Mouse (Mus musculus): Measurements from ENCODE around the gene Cdk2ap1. TPM values are rescaled to one million over a fixed set of nuclear protein-coding genes. Genes with fewer than 3 reads are reported as not detected.
"Not testable (repeated sequence)": the region's sequence is repeated elsewhere in the genome, so short reads cannot be mapped to it uniquely, and the experiment has no call there.

Cdk2ap1 gene
- polyA plus RNA-seq, 1 experiment from 2014 or later: 59.5 TPM

- not testable (repeated sequence) for H3K9ac ChIP-seq (ENCODE audit: low read length); H3K9me3 ChIP-seq (ENCODE audit: control insufficient read depth, low read length); DNase-seq (ENCODE audit: low spot score); H3K4me3 ChIP-seq (ENCODE audit: low read depth, low read length); H3K27ac ChIP-seq (ENCODE audit: low read depth); H3K27me3 ChIP-seq (replicated peaks; ENCODE audit: control insufficient read depth, insufficient read depth, low read length); ATAC-seq (replicated peaks; ENCODE audit: low FRiP score, low TSS enrichment, low read depth); H3K4me2 ChIP-seq (ENCODE audit: low read length); H3K4me1 ChIP-seq (replicated peaks; ENCODE audit: control insufficient read depth, insufficient read depth, low read length)
- 66% methylated on average over 6 of the region's 6 CpGs for WGBS
- peaks cover 36% of the 10 kb centered on the region for H3K36me3 ChIP-seq (ENCODE audit: control insufficient read depth, insufficient read depth, low read length)
Observed at GRCm38 (mm10) chr5:124341753-124342339, 21.0 kb downstream of the Cdk2ap1 start.

GRCm38 (mm10) chr5:124338791-124339190 is 24.1 kb downstream of the Cdk2ap1 start:
- no peaks in the 10 kb centered on the region for H3K9me3 ChIP-seq (ENCODE audit: control insufficient read depth, low read length)
- ATAC-seq (replicated peaks; ENCODE audit: low FRiP score, low TSS enrichment, low read depth) (no peak), DNase-seq (ENCODE audit: low spot score) (no peak)
- H3K27ac ChIP-seq (ENCODE audit: low read depth): no peak overlapping the region
- no peak overlapping the region for H3K4me3 ChIP-seq (ENCODE audit: low read depth, low read length)
- no peak overlapping the region for H3K4me2 ChIP-seq (ENCODE audit: low read length)
- 90% methylated on average over 8 of the region's 8 CpGs for WGBS
- no peak overlapping the region for H3K9ac ChIP-seq (ENCODE audit: low read length)
- peaks cover 8% of the 10 kb centered on the region for H3K4me1 ChIP-seq (replicated peaks; ENCODE audit: control insufficient read depth, insufficient read depth, low read length)
- H3K27me3 ChIP-seq (replicated peaks; ENCODE audit: control insufficient read depth, insufficient read depth, low read length): no peaks in the 10 kb centered on the region
- peaks cover 11% of the 10 kb centered on the region for H3K36me3 ChIP-seq (ENCODE audit: control insufficient read depth, insufficient read depth, low read length)

GRCm38 (mm10) chr5:124337909-124338308 is 25.0 kb downstream of the Cdk2ap1 start:
- ATAC-seq (replicated peaks; ENCODE audit: low FRiP score, low TSS enrichment, low read depth): no peak

GRCm38 (mm10) chr5:124337103-124337502 is 25.8 kb downstream of the Cdk2ap1 start:
- DNase-seq (ENCODE audit: low spot score) (no peak), ATAC-seq (replicated peaks; ENCODE audit: low FRiP score, low TSS enrichment, low read depth) (no peak; the same call in 1 of the 2 replicates)
- Histone ChIP-seq H3K9ac (ENCODE audit: low read length) (no peak overlapping the region), H3K27me3 (replicated peaks; ENCODE audit: control insufficient read depth, insufficient read depth, low read length) (no peaks in the 10 kb centered on the region), H3K4me1 (replicated peaks; ENCODE audit: control insufficient read depth, insufficient read depth, low read length) (peaks cover 8% of the 10 kb centered on the region), H3K4me3 (ENCODE audit: low read depth, low read length) (no peak overlapping the region), H3K36me3 (ENCODE audit: control insufficient read depth, insufficient read depth, low read length) (0 out of 2 replicates have a peak, but pooled peaks cover 6% of the 10 kb centered on the region), H3K4me2 (ENCODE audit: low read length) (no peak overlapping the region), H3K9me3 (ENCODE audit: control insufficient read depth, low read length) (no peaks in the 10 kb centered on the region), H3K27ac (ENCODE audit: low read depth) (no peak overlapping the region)
- 86% methylated on average over 9 of the region's 9 CpGs for WGBS

More at GRCm38 (mm10) chr5:124337909-124338308, 25.0 kb downstream of the Cdk2ap1 start:
- Histone ChIP-seq H3K9me3 (ENCODE audit: control insufficient read depth, low read length) (no peaks in the 10 kb centered on the region), H3K36me3 (ENCODE audit: control insufficient read depth, insufficient read depth, low read length) (0 out of 2 replicates have a peak, but pooled peaks cover 6% of the 10 kb centered on the region), H3K4me3 (ENCODE audit: low read depth, low read length) (no peak overlapping the region), H3K27ac (ENCODE audit: low read depth) (peak overlapping the region; percentile 23; the same call in 1 of the 2 replicates), H3K4me1 (replicated peaks; ENCODE audit: control insufficient read depth, insufficient read depth, low read length) (peaks cover 8% of the 10 kb centered on the region), H3K9ac (ENCODE audit: low read length) (no peak overlapping the region), H3K27me3 (replicated peaks; ENCODE audit: control insufficient read depth, insufficient read depth, low read length) (no peaks in the 10 kb centered on the region), H3K4me2 (ENCODE audit: low read length) (no peak overlapping the region)
- WGBS: 37% methylated on average over 9 of the region's 9 CpGs
- DNase-seq (ENCODE audit: low spot score): no peak

- no peak overlapping the region for H3K4me3 ChIP-seq (ENCODE audit: low read depth, low read length)
- H3K27me3 ChIP-seq (replicated peaks; ENCODE audit: control insufficient read depth, insufficient read depth, low read length): no peaks in the 10 kb centered on the region
- H3K4me1 ChIP-seq (replicated peaks; ENCODE audit: control insufficient read depth, insufficient read depth, low read length): peaks cover 8% of the 10 kb centered on the region
- no peaks in the 10 kb centered on the region for H3K9me3 ChIP-seq (ENCODE audit: control insufficient read depth, low read length)
- H3K9ac ChIP-seq (ENCODE audit: low read length): no peak overlapping the region
- DNase-seq (ENCODE audit: low spot score) (no peak), ATAC-seq (replicated peaks; ENCODE audit: low FRiP score, low TSS enrichment, low read depth) (no peak)
- no peaks in the 10 kb centered on the region for H3K36me3 ChIP-seq (ENCODE audit: control insufficient read depth, insufficient read depth, low read length)
- H3K27ac ChIP-seq (ENCODE audit: low read depth): peak overlapping the region; percentile 14; the same call in 1 of the 2 replicates
- no peak overlapping the region for H3K4me2 ChIP-seq (ENCODE audit: low read length)
- 51% methylated on average over 6 of the region's 6 CpGs for WGBS
Observed at GRCm38 (mm10) chr5:124334392-124334791, 28.5 kb downstream of the Cdk2ap1 start.

- ATAC-seq (replicated peaks; ENCODE audit: low FRiP score, low TSS enrichment, low read depth): no peak
- Histone ChIP-seq H3K9ac (ENCODE audit: low read length) (no peak overlapping the region), H3K4me2 (ENCODE audit: low read length) (no peak overlapping the region), H3K27me3 (replicated peaks; ENCODE audit: control insufficient read depth, insufficient read depth, low read length) (no peaks in the 10 kb centered on the region), H3K9me3 (ENCODE audit: control insufficient read depth, low read length) (no peaks in the 10 kb centered on the region), H3K4me1 (replicated peaks; ENCODE audit: control insufficient read depth, insufficient read depth, low read length) (peaks cover 14% of the 10 kb centered on the region), H3K36me3 (ENCODE audit: control insufficient read depth, insufficient read depth, low read length) (no peaks in the 10 kb centered on the region), H3K4me3 (ENCODE audit: low read depth, low read length) (no peak overlapping the region), H3K27ac (ENCODE audit: low read depth) (no peak overlapping the region)
- 90% methylated on average over 6 of the region's 6 CpGs for WGBS
- no peak for DNase-seq (ENCODE audit: low spot score)
Observed at GRCm38 (mm10) chr5:124330086-124330485, 32.8 kb downstream of the Cdk2ap1 start.

GRCm38 (mm10) chr5:124327510-124328364 is 35.1 kb downstream of the Cdk2ap1 start, which contains the start of the genes Mphosph9 and 2810006K23Rik:
Mphosph9 (minus strand) TSS chr5:124327972.
2810006K23Rik (plus strand) TSS chr5:124328089.
- Histone ChIP-seq H3K36me3 (ENCODE audit: control insufficient read depth, insufficient read depth, low read length) (peaks cover 9% of the 10 kb centered on the region; the same call in 1 of the 2 replicates), H3K4me1 (replicated peaks; ENCODE audit: control insufficient read depth, insufficient read depth, low read length) (peaks cover 11% of the 10 kb centered on the region), H3K27me3 (replicated peaks; ENCODE audit: control insufficient read depth, insufficient read depth, low read length) (no peaks in the 10 kb centered on the region), H3K27ac (ENCODE audit: low read depth) (peak within 1 kb of the TSS; percentile 80), H3K4me3 (ENCODE audit: low read depth, low read length) (peak within 1 kb of the TSS; percentile 67), H3K9me3 (ENCODE audit: control insufficient read depth, low read length) (no peaks in the 10 kb centered on the region), H3K9ac (ENCODE audit: low read length) (peak within 1 kb of the TSS; percentile 57), H3K4me2 (ENCODE audit: low read length) (peak within 1 kb of the TSS; percentile 78)
- DNase-seq (ENCODE audit: low spot score) (peak; percentile 100), ATAC-seq (replicated peaks; ENCODE audit: low FRiP score, low TSS enrichment, low read depth) (peak; percentile 98)
- under 1% methylated on average over 72 of the region's 72 CpGs for whole genome bisulfite sequencing

GRCm38 (mm10) chr5:124326829-124327228 is 36.1 kb downstream of the Cdk2ap1 start:
- no peak for ATAC-seq (replicated peaks; ENCODE audit: low FRiP score, low TSS enrichment, low read depth)
- DNase-seq (ENCODE audit: low spot score): peak; percentile 63
- WGBS: 4% methylated on average over 8 of the region's 8 CpGs
- H3K4me2 ChIP-seq (ENCODE audit: low read length): peak overlapping the region; percentile 78
- no peaks in the 10 kb centered on the region for H3K27me3 ChIP-seq (replicated peaks; ENCODE audit: control insufficient read depth, insufficient read depth, low read length)
- peaks cover 11% of the 10 kb centered on the region; the same call in 1 of the 2 replicates for H3K36me3 ChIP-seq (ENCODE audit: control insufficient read depth, insufficient read depth, low read length)
- H3K9ac ChIP-seq (ENCODE audit: low read length): peak overlapping the region; percentile 57
- peak overlapping the region; percentile 67 for H3K4me3 ChIP-seq (ENCODE audit: low read depth, low read length)
- H3K27ac ChIP-seq (ENCODE audit: low read depth): no peak overlapping the region
- peaks cover 11% of the 10 kb centered on the region for H3K4me1 ChIP-seq (replicated peaks; ENCODE audit: control insufficient read depth, insufficient read depth, low read length)
- H3K9me3 ChIP-seq (ENCODE audit: control insufficient read depth, low read length): no peaks in the 10 kb centered on the region

Measured in intestine, embryonic 14.5 days (tissue).